Mouse (Mus musculus): ENCODE data around the gene Nrbp1.
"Not testable (repeated sequence)": the region's sequence is repeated elsewhere in the genome, so short reads cannot be mapped to it uniquely, and the experiment has no call there.

The Nrbp1 gene

DNA sequence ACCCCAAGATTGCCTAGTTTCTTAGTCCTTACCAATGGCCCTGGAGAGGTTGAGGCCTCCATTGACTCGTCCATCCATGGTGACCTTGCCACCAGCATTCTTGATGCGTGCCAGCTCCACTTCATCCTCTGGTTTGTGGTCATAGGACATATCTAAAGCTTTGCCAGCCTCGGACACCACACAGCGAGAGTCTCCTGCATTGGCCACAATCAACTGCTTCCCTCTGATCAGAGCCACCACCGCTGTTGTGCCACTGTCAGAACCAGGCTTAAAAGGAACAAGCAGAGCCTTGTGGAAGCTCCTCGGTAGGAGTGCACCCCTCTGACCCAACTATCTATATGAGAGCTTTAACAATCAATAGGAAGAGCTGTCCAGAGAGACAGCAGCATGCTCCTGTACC, 36.2 kb upstream of the Nrbp1 start:
- no peak for DNase-seq (ENCODE audit: low spot score in 2 of 2)

DNA sequence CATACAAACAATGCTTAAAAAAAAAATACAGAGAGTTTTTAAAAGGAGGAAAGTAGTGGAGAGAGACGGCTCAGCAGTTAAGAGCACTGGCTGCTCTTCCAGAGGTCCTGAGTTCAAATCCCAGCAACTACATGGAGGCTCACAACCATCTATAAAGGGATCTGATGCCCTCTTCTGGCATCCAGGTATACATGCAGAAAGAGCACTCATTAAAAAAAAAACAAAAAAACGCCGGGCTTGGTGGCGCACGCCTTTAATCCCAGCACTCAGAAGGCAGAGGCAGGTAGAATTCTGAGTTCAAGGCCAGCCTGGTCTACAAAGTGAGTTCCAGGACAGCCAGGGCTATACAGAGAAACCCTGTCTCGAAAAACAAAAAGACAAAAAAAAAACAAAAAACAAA, 24.1 kb upstream of the Nrbp1 start:
- not testable (repeated sequence) for DNase-seq (ENCODE audit: low spot score in 2 of 2)

DNA sequence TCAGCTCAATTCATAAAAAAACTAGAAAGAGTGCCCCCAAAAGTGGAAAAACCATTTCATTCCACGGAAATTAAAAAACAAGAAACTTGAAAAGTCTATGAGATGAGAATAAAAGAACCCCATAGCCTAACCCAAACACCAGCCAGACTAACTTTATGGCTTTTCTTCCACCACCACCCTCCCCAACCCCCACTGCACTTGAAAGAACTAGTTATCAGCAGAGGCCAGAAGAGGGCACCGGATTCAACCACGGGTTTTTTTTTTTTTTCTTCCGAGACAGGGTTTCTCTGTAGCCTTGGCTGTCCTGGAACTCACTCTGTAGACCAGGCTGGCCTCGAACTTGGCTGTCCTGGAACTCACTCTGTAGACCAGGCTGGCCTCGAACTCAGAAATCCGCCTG, 22.4 kb upstream of the Nrbp1 start:
- no peak for DNase-seq (ENCODE audit: low spot score in 2 of 2)

DNA sequence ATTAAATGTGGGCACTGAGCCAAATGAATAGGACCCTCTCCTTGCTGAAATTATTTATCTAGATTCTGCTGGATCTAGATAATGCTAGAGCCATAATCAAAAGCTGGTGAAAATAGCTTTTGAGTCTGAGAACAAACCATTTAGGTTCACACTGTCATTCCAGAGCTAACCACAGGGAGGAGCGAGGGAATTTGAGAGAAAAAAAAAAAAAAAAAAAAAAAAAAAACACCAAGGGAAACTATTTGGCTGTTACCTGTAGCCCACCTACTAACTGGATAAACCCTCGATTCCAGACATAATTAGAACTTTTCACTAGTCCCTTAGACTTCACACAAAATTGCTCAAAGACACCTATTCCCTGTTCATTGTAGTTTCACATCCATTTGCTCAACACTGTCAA, 21.6 kb upstream of the Nrbp1 start:
- no peak for DNase-seq (ENCODE audit: low spot score in 2 of 2)

DNA sequence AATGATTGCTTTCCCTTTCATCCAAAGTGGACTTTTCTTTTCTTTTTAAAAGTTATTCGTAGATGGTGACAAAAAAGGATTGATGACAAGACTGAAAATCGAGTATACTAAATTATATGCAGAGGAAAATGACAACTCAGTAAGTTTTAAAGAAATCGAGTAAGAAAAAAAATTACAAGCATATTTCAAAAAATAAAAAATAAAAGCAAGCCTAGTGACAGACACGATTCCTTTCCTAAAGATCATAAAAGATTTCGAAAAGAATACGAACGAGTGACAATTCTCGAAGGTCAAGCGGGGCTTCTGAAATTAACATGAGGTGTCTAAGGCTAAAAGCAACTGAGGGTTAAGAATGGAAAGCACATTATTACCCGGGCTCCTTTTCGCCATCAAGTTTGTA, 21.2 kb upstream of the Nrbp1 start:
- no peak for DNase-seq (ENCODE audit: low spot score in 2 of 2)

DNA sequence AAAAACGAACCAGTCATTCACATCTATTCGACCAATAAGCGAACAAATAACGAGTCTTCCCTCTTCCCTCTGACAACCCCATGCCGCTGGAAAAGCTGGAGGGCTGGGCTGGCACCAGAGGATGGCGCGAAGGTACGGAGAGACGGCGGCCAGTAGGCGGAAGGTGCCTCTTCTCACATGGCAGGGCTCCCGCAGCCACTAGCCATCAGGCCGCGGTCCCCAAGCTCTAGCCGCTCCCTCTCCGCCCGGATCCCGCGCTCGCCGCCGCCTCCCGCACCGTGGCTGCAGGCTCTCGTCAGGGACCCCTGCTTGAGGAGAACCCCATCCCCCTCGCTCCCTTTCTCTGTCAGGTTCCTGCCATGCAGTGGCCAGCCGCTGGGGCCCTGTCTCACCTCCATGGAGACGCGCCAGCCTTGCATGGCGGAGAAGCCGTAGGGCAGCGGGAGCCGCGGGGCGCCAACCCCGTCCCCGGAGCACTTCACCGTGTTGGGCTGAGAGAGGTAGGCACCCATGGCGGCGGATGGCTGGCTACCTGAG, 20.7 kb upstream of the Nrbp1 start:
- no peak for DNase-seq (ENCODE audit: low spot score in 2 of 2)

DNA sequence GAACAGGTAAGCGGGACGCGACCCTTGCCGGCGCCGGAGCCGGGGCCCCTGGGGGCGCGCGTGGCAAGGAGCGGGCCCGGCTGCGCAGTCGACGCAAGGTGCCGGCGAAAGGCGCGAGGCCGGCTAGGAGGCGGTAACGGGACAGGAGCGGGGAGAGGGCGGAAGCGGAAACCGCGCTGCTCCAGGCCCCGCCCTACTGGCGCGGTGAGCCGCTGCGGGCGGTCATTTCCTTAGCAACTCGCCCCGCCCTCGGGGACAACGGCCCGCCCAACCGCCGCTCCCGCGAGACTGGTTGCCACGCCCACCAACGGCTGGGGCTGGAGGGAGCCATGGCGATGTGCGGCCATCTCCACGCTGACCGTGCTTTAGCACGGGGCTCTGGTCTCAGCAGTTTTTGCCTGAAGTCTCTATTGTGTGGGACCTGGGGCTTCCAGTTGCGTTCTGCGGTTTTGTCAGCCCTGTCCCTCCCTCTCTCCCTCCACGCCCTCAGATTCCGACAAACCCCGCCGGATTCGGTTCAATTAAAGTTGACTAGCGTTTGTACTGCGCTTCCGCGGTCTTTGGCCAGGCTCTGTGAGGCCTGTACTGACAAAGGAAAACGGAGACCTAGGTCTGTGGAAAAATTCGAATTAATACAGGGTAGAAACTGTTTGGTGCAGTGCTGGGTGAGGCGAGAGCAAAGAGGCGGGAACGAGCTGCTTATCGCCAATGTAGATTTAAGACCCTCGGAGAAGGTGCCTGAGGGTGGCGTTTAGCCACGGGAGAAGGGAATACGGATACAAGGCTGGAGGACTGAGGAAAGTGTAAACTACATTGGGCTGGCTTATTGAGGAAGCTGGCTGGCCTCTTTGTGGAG, 20.0 kb upstream of the Nrbp1 start, which contains the start of gene Ppm1g:
Ppm1g (minus strand) TSS at position 240 of the 856 bp plus-strand sequence.
- peak; percentile 92 to 96 for DNase-seq (ENCODE audit: low spot score in 2 of 2)

DNA sequence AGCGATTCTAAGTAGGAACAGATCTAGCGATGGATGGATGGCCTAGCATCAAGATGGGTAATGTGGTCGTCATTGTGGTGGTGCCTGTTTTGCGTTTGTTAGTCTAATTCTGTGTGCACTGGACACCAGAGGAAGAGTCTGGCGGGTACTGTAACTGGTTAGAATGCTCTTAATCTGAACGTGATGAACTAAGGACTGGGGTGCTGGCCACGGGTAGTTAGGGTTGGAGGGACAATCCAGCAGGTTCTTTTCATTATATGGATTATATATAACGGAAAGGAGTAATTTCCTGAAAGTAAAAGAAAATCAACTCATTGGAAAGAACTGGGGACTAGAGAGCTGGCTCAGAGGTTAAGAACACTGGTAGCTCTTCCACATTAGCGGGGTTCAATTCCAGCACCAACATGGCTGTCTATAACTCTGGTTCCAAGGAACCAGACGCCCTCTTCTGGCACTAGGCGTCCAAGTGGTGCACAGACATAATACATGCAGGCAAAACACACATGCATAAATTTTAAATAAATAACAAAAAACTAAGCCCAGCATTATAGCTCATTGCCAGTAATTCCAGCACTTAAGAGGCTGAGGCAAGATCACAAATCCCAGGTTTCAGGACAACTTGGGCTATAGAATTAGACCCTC, 19.2 kb upstream of the Nrbp1 start:
- peak in 1 of 2 experiments; percentile 32 for DNase-seq (ENCODE audit: low spot score in 2 of 2)

DNA sequence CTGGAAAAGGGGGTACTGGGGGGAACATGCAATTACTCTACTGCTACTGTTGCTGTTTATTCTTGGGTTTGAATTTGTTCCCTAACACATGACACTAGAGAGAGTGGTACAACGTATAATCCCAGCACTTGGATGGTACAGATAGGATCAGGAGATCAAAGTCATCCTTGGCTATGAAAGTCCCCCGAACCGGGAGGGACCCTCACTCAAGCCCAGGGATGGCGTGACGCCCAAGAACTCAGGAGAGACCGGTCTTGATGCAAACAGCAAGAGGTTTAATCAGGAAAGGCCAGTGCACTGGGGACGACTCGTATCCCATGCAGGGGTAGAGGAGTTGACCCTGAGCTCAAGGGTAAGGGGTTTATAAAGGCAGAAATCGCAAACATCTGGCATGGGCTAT, 18.0 kb upstream of the Nrbp1 start:
- DNase-seq (ENCODE audit: low spot score in 2 of 2) = no peak

DNA sequence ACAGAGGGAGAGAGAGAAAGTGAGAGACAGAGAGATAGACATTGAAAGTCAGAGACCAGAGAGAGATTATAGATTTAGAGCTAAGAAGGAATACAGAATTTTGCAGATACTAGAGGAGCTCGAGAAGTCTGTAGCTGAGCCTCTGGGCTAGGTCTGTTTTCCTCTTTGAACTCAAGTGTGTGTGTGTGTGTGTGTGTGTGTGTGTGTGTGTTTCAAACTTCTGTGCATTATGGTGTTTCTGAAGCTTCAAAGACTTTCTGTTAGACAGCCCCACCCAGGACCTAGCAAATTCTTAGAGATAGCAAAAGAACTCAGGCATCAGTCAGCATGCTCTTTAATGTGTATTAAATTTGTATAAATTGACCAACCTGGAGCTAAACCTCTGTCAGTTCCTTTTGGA, 14.0 kb upstream of the Nrbp1 start:
- no peak for DNase-seq (ENCODE audit: low spot score in 2 of 2)

DNA sequence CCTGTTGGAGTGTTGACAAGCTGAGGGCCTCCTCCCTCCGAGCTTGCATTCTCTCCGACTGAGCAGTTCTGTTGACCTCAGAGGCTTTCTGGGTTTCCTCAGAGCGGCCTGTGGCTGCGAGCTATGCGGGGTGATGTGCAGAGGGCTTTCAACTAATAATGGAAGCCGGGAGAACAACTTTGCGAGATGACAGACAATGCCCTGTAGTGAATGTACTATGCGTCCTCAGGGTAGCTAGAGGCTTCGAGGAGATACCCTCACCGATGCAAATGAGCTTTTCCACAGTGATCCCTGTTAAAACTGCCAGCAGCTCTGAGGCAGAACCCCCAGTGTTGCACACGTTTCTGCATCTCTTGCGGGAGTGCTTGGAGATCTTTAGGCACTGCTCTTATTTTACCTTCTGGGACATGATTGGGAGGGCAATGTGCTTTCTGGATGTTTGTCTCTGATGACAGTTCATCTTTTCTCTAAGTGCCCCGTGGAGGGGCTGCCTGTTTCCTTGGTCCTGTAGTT, 914 bp downstream of the Nrbp1 start:
- no peak for DNase-seq (ENCODE audit: low spot score in 2 of 2)

DNA sequence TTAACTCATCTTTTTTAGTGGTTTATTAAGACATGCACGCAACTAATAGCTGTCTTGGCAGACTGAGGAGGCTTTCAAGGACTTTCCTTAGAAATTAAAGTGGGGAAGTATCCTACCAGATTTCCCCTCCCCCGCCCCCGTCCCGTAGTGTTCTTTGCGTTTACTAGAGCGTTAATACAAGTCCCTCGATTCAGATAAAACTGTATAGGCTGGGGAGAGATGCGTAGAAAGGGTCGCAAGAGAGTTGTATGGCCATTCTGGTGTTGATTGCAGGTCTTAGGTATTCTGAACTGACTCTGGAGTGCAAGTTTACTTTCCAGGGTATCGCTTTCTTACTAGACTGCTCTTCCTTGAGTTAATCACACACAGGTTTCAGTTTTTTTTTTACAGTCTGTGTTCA, 1.5 kb downstream of the Nrbp1 start:
- DNase-seq (ENCODE audit: low spot score in 2 of 2) = no peak

DNA sequence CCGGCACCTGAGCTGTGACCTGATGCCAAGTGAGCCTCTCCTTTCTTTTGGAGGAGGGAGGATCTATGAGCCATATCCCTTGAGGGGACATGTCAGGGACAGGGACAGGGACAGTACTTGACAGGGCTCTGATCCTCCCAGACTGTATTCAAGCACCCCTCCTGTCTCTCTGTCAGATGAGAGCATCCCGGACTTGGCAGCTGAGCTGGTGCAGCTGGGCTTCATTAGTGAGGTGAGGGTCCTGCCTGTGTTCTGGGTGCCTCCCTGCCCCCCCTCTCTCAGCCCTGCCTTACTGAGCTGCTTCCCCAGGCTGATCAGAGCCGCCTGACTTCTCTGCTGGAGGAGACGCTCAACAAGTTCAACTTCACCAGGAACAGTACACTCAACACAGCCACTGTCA, 10.1 kb downstream of the Nrbp1 start:
- DNase-seq (ENCODE audit: low spot score in 2 of 2) = no peak

DNA sequence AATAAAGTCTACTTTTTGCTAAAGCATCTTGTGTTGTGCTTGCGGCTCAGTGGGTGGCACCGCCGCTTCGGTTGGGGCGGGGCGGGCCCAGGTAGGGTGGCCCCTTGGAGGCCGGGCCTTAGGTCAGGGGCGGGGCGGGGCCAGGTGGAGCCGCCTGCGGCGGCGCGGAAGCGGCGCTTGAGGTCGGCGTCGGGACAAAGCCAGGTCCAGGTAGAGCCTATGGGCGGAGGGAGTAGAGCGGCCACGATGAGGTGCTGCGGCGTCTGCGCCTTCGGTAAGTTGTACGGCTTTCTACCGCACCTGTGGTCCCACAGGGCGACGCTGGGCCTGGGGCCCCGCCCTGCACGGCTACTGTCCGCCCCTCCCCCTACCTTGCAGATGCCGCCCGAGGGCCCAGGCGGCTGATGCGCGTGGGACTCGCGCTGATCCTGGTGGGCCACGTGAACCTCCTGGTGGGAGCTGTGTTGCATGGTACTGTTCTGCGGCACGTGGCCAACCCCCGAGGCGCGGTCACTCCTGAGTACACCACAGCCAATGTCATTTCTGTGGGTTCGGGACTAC, 11.0 kb downstream of the Nrbp1 start, which contains the start of gene Krtcap3:
Krtcap3 (plus strand) TSS at position 151 of the 561 bp plus-strand sequence.
- peak in 1 of 2 experiments; percentile 37 for DNase-seq (ENCODE audit: low spot score in 2 of 2)

DNA sequence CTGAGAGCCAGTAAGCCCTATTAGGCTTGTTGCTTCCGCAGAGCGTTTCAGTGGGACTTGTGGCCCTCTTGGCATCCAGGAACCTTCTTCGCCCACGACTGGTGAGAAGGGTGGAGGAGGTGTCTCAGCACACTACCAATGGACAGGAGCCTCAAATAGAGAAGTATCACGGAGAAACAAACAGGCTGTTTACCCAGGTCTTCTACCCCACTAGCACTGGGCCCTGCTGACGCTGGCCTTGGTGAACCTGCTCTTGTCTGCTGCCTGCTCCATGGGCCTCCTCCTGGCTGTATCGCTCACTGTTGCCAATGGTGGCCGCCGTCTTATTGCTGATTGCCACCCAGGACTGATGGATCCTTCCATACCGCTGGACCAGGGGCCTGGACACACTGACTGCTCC, 11.5 kb downstream of the Nrbp1 start:
- DNase-seq (ENCODE audit: low spot score in 2 of 2) = no peak

DNA sequence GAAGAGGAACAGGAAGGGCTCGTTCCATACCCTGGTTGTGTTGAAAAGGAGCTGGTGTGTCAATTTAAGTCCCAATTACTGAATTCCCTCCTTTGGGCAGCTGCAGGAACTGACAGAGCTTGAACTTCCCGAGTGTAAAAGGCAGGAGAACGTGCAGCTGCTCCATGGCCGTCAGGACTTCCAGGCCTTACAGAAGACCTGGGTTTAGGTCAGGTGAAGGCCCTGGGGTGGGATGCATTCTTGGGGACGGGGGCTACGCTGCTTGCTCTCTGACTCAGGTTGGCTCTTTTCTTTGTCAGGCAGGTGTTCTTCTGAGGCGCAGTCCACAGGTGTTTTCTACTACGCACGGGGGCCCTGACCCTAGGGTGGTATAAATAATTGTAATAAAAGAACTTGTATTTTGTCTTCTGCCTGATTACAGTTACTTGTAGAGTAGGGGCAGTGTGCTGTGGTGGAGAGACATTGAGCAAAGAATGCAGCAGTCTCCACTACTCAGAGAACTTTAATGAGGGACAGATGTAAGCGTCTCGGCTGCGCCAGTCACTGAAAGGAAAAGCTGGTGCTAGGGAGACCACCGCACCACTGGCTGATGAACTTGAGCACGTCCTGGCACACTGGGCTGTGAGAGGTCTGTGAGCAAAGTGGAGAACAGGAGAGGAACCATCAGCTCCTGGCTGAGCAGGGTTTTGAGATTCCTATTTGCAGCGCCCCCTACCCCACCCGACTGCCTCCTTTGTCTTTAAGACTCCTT, 12.3 kb downstream of the Nrbp1 start:
- no peak for DNase-seq (ENCODE audit: low spot score in 2 of 2)

DNA sequence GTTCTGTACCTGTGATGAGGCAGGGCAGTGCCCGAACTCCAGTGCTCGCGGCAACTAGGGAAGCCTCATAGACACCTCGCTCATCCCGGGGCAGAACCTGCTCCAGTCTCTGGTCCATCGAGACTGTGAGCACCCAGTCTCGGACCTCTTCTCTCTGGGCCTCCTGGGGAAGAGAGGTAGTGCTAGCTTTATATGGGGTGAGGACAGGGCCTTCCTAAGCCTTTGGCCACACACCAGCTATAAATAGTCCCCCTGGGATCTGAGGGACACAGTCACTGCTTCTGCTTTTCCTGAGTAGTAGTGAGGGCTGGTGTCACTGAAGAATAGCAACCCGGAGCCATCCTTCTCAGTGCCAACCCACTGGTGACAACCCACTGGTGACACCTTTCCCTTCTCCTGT, 13.1 kb downstream of the Nrbp1 start:
- DNase-seq (ENCODE audit: low spot score in 2 of 2) = no peak

DNA sequence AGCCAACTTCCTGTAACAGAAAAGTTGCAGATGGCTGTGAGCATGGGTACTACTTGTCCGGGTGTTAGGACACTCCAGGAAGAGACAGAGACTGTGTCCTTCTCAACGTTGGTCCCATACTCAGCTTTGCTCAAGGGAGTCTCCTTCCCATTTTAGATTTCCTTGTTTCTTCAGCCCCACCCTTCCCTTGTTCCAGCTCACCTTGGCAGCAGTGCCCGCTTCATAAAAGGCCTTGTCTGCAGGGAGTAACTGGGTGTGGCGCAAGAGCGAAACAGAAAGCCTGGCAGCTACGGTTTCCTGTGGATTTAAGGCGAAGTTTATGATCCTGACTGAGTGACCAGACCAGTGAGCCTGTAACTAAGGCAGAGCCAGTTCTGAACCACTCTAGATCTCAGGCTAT, 13.8 kb downstream of the Nrbp1 start:
- DNase-seq (ENCODE audit: low spot score in 2 of 2) = no peak

DNA sequence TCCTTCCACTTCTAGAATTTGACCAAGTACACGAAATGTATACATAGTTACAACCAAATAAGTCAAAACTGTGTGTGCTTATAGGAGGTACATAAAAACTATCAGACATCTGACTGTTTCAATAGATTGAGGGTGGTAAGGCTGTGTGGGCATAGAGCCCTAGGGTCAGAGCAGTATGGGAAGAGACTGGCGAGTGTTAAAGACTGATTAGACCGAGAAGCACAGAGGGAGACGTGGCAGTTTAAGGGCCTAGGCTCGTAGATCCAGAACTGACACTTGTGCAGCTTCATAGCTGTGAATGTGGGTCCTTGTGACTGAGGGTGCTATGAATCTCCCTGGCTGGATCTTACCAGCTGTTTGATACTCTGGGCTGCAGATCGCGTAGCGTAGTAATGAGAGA, 14.2 kb downstream of the Nrbp1 start:
- no peak for DNase-seq (ENCODE audit: low spot score in 2 of 2)

DNA sequence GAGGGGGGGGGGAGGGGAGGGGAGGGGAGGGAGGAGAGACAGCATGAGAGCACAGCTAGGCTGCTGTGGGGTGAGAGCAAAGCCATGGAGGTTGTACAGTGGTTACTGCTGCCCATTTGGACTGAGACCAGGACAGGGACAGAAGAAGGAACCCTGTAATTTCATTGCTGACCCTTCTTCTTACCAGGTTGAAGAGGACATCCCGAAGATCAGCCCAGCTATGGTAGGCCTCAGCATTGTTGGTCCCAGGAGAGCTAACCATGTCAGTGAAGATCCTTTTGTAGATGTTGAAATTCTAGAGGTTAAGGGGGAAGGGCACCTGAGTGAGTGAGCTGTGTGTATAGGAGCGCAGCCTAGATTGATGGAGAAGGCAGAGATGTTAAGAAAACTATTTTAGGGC, 14.7 kb downstream of the Nrbp1 start:
- no peak for DNase-seq (ENCODE audit: low spot score in 2 of 2)

DNA sequence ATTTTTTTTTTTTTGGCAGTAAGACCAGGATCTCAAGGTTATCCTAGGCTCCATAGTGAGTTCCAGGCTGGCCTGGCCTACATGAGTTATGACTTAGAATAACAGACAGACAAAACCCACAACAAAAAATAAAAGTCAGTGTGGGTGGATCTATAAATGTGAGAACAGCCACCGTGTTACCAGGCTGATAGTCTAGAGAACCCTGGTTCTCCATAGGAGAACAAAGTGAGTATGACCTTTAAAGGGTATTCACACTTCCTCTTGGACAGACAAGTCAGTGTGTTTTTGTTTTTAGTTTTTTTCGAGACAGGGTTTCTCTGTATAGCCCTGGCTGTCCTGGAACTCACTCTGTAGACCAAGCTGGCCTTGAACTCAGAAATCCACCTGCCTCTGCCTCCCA, 15.3 kb downstream of the Nrbp1 start:
- DNase-seq (ENCODE audit: low spot score in 2 of 2) = no peak

DNA sequence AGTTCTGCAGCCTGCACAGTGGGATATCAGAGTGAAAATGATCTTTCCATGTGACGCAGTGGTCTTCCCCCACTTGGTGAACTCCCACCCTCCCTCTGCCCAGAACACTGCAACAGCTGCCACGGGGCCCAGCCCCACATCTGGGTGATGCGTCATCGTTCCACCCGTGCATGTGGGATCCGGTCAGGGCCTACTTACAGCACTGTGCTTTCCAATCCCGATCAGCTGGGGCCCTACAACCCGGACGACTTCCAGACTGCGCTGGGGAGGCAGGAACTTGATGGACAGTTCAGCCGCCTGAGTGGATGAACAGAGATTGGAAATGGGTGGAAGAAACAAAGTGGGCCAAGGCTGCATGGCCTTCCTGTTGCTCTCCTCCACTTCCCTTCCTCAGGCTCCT, 17.0 kb downstream of the Nrbp1 start:
- DNase-seq (ENCODE audit: low spot score in 2 of 2) = no peak
